Mouse (Mus musculus) CH12.LX (cell line): ENCODE measurements around the gene Asap3. TPM values are rescaled to one million over a fixed set of nuclear protein-coding genes. Genes with fewer than 3 reads are reported as not detected.

Source experiments
- DNase-seq: peaks from one replicate; pipeline ENCODE4 v3.0.0-alpha.2; 2013; ENCODE audit errors: extremely low read depth
- H3K27ac ChIP-seq: 2 replicates; pipeline ENCODE4 v1.5.1; 2012; ENCODE audit warnings: low read depth, mild to moderate bottlenecking, control low read depth, moderate library complexity; ENCODE audit not compliant: insufficient read depth
- H3K27me3 ChIP-seq: replicated peaks from 2 replicates; pipeline ENCODE3; 2012; ENCODE audit warnings: inconsistent platforms
- H3K36me3 ChIP-seq, 2 experiments: replicated peaks in 1 of 2; 2 replicates each; pipeline versions ENCODE3 to v1.6.1; 2012; ENCODE audit warnings: inconsistent platforms in 1 of 2, low read length in 1 of 2, mild to moderate bottlenecking in 1 of 2, mixed read lengths in 1 of 2, moderate library complexity in 1 of 2; ENCODE audit not compliant: control insufficient read depth in 1 of 2, insufficient read depth in 1 of 2
- H3K4me1 ChIP-seq, 2 experiments: 2 replicates each; pipeline ENCODE4 v1.6.1; 2012; ENCODE audit warnings: inconsistent platforms in 1 of 2, moderate library complexity in 1 of 2; ENCODE audit not compliant: insufficient read depth in 2 of 2, control insufficient read depth in 1 of 2
- H3K4me2 ChIP-seq: 2 replicates; pipeline ENCODE4 v1.6.1; 2012; ENCODE audit warnings: low read depth, mild to moderate bottlenecking, control low read depth; ENCODE audit not compliant: poor library complexity, insufficient read depth, severe bottlenecking
- H3K4me3 ChIP-seq, 3 experiments: fragments of 150-350 bp in 1 of 3; sonication (generic) in 1 of 3; replicated peaks in 1 of 3; 2 replicates each; pipeline versions ENCODE3 to v1.5.1; 2011 to 2012; ENCODE audit warnings: low read depth in 2 of 3, low read length in 2 of 3, mild to moderate bottlenecking in 2 of 3, moderate library complexity in 2 of 3, control low read depth in 1 of 3, improper control_type of control experiment in 1 of 3, inconsistent platforms in 1 of 3, mixed read lengths in 1 of 3; ENCODE audit not compliant: poor library complexity in 1 of 3
- H3K79me2 ChIP-seq: replicated peaks from 2 replicates; pipeline ENCODE4 v1.6.1; 2012; ENCODE audit warnings: mild to moderate bottlenecking, moderate library complexity; ENCODE audit not compliant: control insufficient read depth, poor library complexity, insufficient read depth, severe bottlenecking; ENCODE audit errors: extremely low read depth
- H3K9ac ChIP-seq: 2 replicates; pipeline ENCODE4 v1.6.1; 2012; ENCODE audit warnings: low read depth, mild to moderate bottlenecking, control low read depth, moderate library complexity; ENCODE audit not compliant: insufficient read depth
- H3K9me3 ChIP-seq: replicated peaks from 2 replicates; pipeline ENCODE3; 2012; ENCODE audit warnings: low read length, inconsistent platforms, mixed read lengths
- BHLHE40 ChIP-seq: IDR thresholded peaks from 2 replicates; pipeline ENCODE4 v1.6.1; 2011; ENCODE audit warnings: mild to moderate bottlenecking, low read depth, low read length, improper control_type of control experiment
- CHD1 ChIP-seq: IDR thresholded peaks from 2 replicates; pipeline ENCODE4 v1.6.1; 2012; ENCODE audit warnings: low read depth, low read length, improper control_type of control experiment, inconsistent platforms
- E2F4 ChIP-seq: IDR thresholded peaks from 2 replicates; pipeline ENCODE4 v1.6.1; 2011; ENCODE audit warnings: low read depth, low read length, improper control_type of control experiment; ENCODE audit not compliant: insufficient replicate concordance
- IRF4 ChIP-seq: IDR thresholded peaks from 2 replicates; pipeline ENCODE4 v1.6.1; 2014; ENCODE audit warnings: low read depth, mild to moderate bottlenecking, inconsistent platforms, low read length, improper control_type of control experiment
- MXI1 ChIP-seq: IDR thresholded peaks from 2 replicates; pipeline ENCODE4 v1.6.1; 2011; ENCODE audit warnings: mild to moderate bottlenecking, low read depth, low read length, improper control_type of control experiment
- MYC ChIP-seq: IDR thresholded peaks from 2 replicates; pipeline ENCODE4 v1.6.1; 2011; ENCODE audit warnings: low read depth, mild to moderate bottlenecking, improper control_type of control experiment, low read length
- NRF1 ChIP-seq: IDR thresholded peaks from 2 replicates; pipeline ENCODE4 v1.6.1; 2014; ENCODE audit warnings: low read depth, mild to moderate bottlenecking, inconsistent platforms, low read length, improper control_type of control experiment, moderate library complexity
- PAX5 ChIP-seq: IDR thresholded peaks from 2 replicates; pipeline ENCODE4 v1.6.1; 2012; ENCODE audit warnings: low read length, inconsistent platforms, mixed read lengths
- POLR2A ChIP-seq: IDR thresholded peaks from 2 replicates; pipeline ENCODE4 v1.6.1; 2011; ENCODE audit warnings: low read depth, mild to moderate bottlenecking, improper control_type of control experiment, low read length
- RCOR1 ChIP-seq: conservative IDR thresholded peaks from 2 replicates; pipeline ENCODE4 v1.6.1; 2012; ENCODE audit warnings: low read depth, mild to moderate bottlenecking, inconsistent platforms, low read length, improper control_type of control experiment
- SIN3A ChIP-seq: IDR thresholded peaks from 2 replicates; pipeline ENCODE4 v1.6.1; 2012; ENCODE audit warnings: low read length, improper control_type of control experiment, inconsistent platforms
- SMC3 ChIP-seq: IDR thresholded peaks from 2 replicates; pipeline ENCODE4 v1.6.1; 2011; ENCODE audit warnings: low read depth, low read length, improper control_type of control experiment
- UBTF ChIP-seq: IDR thresholded peaks from 2 replicates; pipeline ENCODE4 v1.6.1; 2012; ENCODE audit warnings: low read depth, mild to moderate bottlenecking, inconsistent platforms, low read length, improper control_type of control experiment, moderate library complexity
- USF2 ChIP-seq: conservative IDR thresholded peaks from 2 replicates; pipeline ENCODE4 v1.6.1; 2011; ENCODE audit warnings: low read depth, low read length, improper control_type of control experiment
- ZC3H11A ChIP-seq: IDR thresholded peaks from 2 replicates; pipeline ENCODE4 v1.6.1; 2012; ENCODE audit warnings: low read depth, mild to moderate bottlenecking, inconsistent platforms, low read length, improper control_type of control experiment
- ZKSCAN1 ChIP-seq: IDR thresholded peaks from 2 replicates; pipeline ENCODE4 v1.6.1; 2012; ENCODE audit warnings: low read depth, inconsistent platforms, low read length, improper control_type of control experiment, borderline replicate concordance
- ZMIZ1 ChIP-seq: IDR thresholded peaks from 2 replicates; pipeline ENCODE4 v1.6.1; 2012; ENCODE audit warnings: low read depth, mild to moderate bottlenecking, inconsistent platforms, low read length, improper control_type of control experiment
- ZNF384 ChIP-seq: IDR thresholded peaks from 2 replicates; pipeline ENCODE4 v1.6.1; 2012; ENCODE audit warnings: low read depth, low read length, improper control_type of control experiment, inconsistent platforms
- dilution Hi-C: fragments of 300-500 bp; cut with MboI; formaldehyde crosslinking; loops from 2 replicates; pipeline ENCODE4 v1.14.3; 2020; ENCODE audit warnings: low sequenced_read_pairs; ENCODE audit not compliant: extremely low pct_unique_long_range_greater_than_20kb, extremely low pct_ligation_motif_present
- in situ Hi-C: fragments of 300-500 bp; cut with MboI; formaldehyde crosslinking; loops from 3 replicates; pipeline ENCODE4 v1.14.3; 2019; ENCODE audit warnings: low sequenced_read_pairs, low pct_ligation_motif_present, low pct_unique_long_range_greater_than_20kb, mixed read lengths
- polyA plus RNA-seq: library from polyadenylated mRNA; unstranded; fragments of >175 nt; gene quantifications from 2 replicates; pipeline ENCODE4 v1.2.1, GENCODE M21; 2012; ENCODE audit warnings: low read depth; ENCODE audit not compliant: insufficient read length
- total RNA-seq, 2 experiments: library from RNA; depleted of rRNA; stranded (reverse); fragments of 300-350 nt in 1 of 2; fragments of >200 nt in 1 of 2; gene quantifications; 2 replicates each; pipeline ENCODE4 v1.2.3; 2012 to 2014

The Asap3 gene
- total and polyA plus RNA-seq, 3 experiments = 0.07 to 0.08 TPM; not detected in 1

- no peak overlapping the region for H3K4me2 ChIP-seq
- H3K9ac ChIP-seq = no peak overlapping the region
- peaks cover 0 to 5% of the 10 kb centered on the region in 2 experiments; a peak in 2 of 4 replicates for H3K4me1 ChIP-seq
- DNase-seq = no peak
- H3K27me3 ChIP-seq = peaks cover 9% of the 10 kb centered on the region
- no peaks in the 10 kb centered on the region for H3K9me3 ChIP-seq
- no peak for TF ChIP-seq CHD1
- TF ChIP-seq PAX5 = no peak
- no peak for TF ChIP-seq ZKSCAN1
- TF ChIP-seq MXI1 = no peak
- TF ChIP-seq NRF1 = no peak
- no peak for TF ChIP-seq ZC3H11A
- no peak for TF ChIP-seq ZMIZ1
- no peak for TF ChIP-seq E2F4
- no peak for TF ChIP-seq IRF4
- no peak for TF ChIP-seq USF2
- TF ChIP-seq POLR2A = no peak
- TF ChIP-seq UBTF = no peak
- no peak for TF ChIP-seq SMC3
- no peak for TF ChIP-seq SIN3A
- TF ChIP-seq MYC = no peak
- no peak for TF ChIP-seq BHLHE40
- TF ChIP-seq ZNF384 = no peak
- TF ChIP-seq, all 38 proteins: peak for 0
- Histone ChIP-seq H3K36me3 (no peaks in the 10 kb centered on the region), H3K79me2 (no peaks in the 10 kb centered on the region), H3K4me3 (no peak overlapping the region), H3K27ac (no peak overlapping the region)
- in situ Hi-C loops (no loop called here), dilution Hi-C loops (no loop called here)
These were observed 38.5 kb upstream of the Asap3 start for GRCm38 (mm10) chr4:136167701-136168100.

- Histone ChIP-seq H3K4me2 (no peak overlapping the region), H3K79me2 (peaks cover 22% of the 10 kb centered on the region), H3K36me3 (peaks cover 0 to 4% of the 10 kb centered on the region in 2 experiments), H3K27me3 (peaks cover 9% of the 10 kb centered on the region), H3K9ac (no peak overlapping the region), H3K9me3 (no peaks in the 10 kb centered on the region), H3K27ac (no peak overlapping the region), H3K4me1 (peaks cover 10 to 24% of the 10 kb centered on the region in 2 experiments), H3K4me3 (no peak overlapping the region)
- TF ChIP-seq RCOR1 = no peak
- in situ Hi-C loops = no loop called here
- dilution Hi-C loops = no loop called here
- no peak for DNase-seq
These were observed 35.8 kb upstream of the Asap3 start for GRCm38 (mm10) chr4:136170401-136170800.
